Mouse (Mus musculus): ENCODE results near the gene Cyfip1. TPM values are rescaled to one million over a fixed set of nuclear protein-coding genes. Genes with fewer than 3 reads are reported as not detected.

The Cyfip1 gene
- polyA plus RNA-seq, 1 experiment from 2014 or later = 87.9 TPM

DNA sequence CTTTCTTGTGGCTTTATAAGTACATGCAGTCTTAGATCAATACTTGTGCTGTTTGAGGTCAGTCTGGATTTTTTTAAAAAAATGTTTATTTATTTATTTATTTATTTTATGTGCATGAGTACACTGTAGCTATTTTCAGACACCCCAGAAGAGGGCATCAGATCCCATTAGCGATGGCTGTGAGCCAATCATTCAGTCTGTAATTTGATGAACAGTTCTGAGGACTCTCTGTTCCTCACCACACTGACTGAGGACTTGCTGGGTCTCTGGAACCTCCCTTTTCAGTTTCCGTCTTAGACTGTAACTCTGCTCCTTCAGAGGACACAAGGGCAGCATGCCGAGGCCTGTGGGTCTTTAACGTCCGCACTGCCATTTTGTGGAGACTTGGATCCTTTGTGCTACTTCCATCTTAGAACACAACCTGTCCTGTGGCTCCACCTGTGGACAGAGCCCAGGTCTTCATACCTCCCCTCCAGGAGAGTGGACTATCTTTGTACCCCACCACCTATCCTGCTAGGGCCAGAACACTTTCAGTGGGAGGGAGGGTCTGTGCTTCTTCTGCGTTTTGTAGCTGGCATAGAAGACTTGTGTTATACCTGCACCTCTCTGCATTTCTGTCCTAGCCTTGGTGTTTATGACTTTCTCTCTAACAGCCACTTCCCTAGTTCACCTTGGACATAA, 28.9 kb downstream of the Cyfip1 start:
- H3K36me3 ChIP-seq (ENCODE audit: control insufficient read depth, insufficient read depth, low read length) = 0 out of 2 replicates have a peak, but pooled peaks cover 2% of the 10 kb centered on the region
- no peaks in the 10 kb centered on the region for H3K9me3 ChIP-seq (ENCODE audit: control insufficient read depth, low read length)
- DNase-seq (ENCODE audit: low spot score) (no peak), ATAC-seq (ENCODE audit: insufficient read depth, low FRiP score, low TSS enrichment) (no peak)
- no peak overlapping the region for H3K9ac ChIP-seq (ENCODE audit: low read length)
- no peaks in the 10 kb centered on the region for H3K4me1 ChIP-seq (ENCODE audit: control insufficient read depth, insufficient read depth, low read length)
- no peaks in the 10 kb centered on the region for H3K27me3 ChIP-seq (ENCODE audit: control insufficient read depth, insufficient read depth, low read length)
- H3K4me3 ChIP-seq (ENCODE audit: low read depth, low read length) = no peak overlapping the region
- WGBS = 87% methylated on average over 6 of the region's 6 CpGs
- no peak overlapping the region for H3K4me2 ChIP-seq (ENCODE audit: low read depth)
- H3K27ac ChIP-seq (ENCODE audit: low read depth, low read length) = no peak overlapping the region

GRCm38 (mm10) chr7:55871476-55871875, 29.9 kb downstream of the Cyfip1 start:
- Histone ChIP-seq H3K27me3 (ENCODE audit: control insufficient read depth, insufficient read depth, low read length) (no peaks in the 10 kb centered on the region), H3K9ac (ENCODE audit: low read length) (no peak overlapping the region), H3K4me2 (ENCODE audit: low read depth) (no peak overlapping the region), H3K4me1 (ENCODE audit: control insufficient read depth, insufficient read depth, low read length) (no peaks in the 10 kb centered on the region), H3K9me3 (ENCODE audit: control insufficient read depth, low read length) (no peaks in the 10 kb centered on the region), H3K27ac (ENCODE audit: low read depth, low read length) (no peak overlapping the region), H3K4me3 (ENCODE audit: low read depth, low read length) (no peak overlapping the region), H3K36me3 (ENCODE audit: control insufficient read depth, insufficient read depth, low read length) (0 out of 2 replicates have a peak, but pooled peaks cover 2% of the 10 kb centered on the region)
- DNase-seq (ENCODE audit: low spot score) (no peak), ATAC-seq (ENCODE audit: insufficient read depth, low FRiP score, low TSS enrichment) (no peak)
- WGBS = 76% methylated on average over 5 of the region's 5 CpGs

DNA sequence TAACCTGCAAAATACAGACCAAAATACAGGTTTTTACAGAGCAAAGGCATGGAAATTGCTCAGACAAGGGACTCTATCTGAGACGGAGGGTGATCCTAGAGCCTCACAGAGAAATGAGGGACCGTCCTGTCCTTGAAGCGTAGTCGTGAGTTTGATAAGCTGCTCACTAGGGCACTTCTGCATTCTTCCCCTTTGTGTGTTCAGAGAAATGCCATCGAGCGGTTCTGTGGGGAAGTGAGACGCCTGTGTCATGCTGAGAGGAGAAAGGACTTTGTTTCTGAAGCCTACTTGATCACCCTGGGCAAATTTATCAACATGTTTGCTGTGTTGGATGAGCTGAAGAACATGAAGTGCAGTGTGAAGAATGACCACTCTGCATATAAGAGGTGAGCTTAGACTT, 33.2 kb downstream of the Cyfip1 start:
- Histone ChIP-seq H3K9ac (ENCODE audit: low read length) (no peak overlapping the region), H3K4me3 (ENCODE audit: low read depth, low read length) (no peak overlapping the region), H3K27me3 (ENCODE audit: control insufficient read depth, insufficient read depth, low read length) (no peaks in the 10 kb centered on the region), H3K36me3 (ENCODE audit: control insufficient read depth, insufficient read depth, low read length) (peaks cover 5% of the 10 kb centered on the region), H3K27ac (ENCODE audit: low read depth, low read length) (no peak overlapping the region), H3K4me2 (ENCODE audit: low read depth) (no peak overlapping the region), H3K9me3 (ENCODE audit: control insufficient read depth, low read length) (no peaks in the 10 kb centered on the region), H3K4me1 (ENCODE audit: control insufficient read depth, insufficient read depth, low read length) (no peaks in the 10 kb centered on the region)
- DNase-seq (ENCODE audit: low spot score) (no peak), ATAC-seq (ENCODE audit: insufficient read depth, low FRiP score, low TSS enrichment) (no peak)
- 91% methylated on average over 7 of the region's 7 CpGs for WGBS

DNA sequence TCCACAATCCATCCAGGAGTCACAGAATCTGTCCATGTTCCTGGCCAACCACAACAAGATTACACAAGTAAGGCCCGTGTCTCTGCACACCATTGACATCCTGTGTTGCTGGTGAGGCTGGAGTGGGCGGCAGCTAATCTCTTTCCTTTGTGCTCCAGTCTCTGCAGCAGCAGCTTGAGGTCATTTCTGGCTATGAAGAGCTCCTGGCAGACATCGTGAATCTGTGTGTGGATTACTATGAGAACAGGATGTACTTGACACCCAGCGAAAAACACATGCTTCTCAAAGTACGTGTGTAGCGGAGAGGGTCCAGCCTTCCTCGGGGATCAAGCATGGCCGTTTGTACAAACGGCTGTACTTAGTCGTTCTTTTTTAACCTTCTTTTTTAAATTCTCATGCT, 36.2 kb downstream of the Cyfip1 start:
- DNase-seq (ENCODE audit: low spot score) = no peak
- ATAC-seq (ENCODE audit: insufficient read depth, low FRiP score, low TSS enrichment) = no peak
- peaks cover 12% of the 10 kb centered on the region for H3K36me3 ChIP-seq (ENCODE audit: control insufficient read depth, insufficient read depth, low read length)
- 94% methylated on average over 10 of the region's 10 CpGs for WGBS
- no peak overlapping the region for H3K4me3 ChIP-seq (ENCODE audit: low read depth, low read length)
- no peak overlapping the region for H3K4me2 ChIP-seq (ENCODE audit: low read depth)
- no peaks in the 10 kb centered on the region for H3K4me1 ChIP-seq (ENCODE audit: control insufficient read depth, insufficient read depth, low read length)
- no peaks in the 10 kb centered on the region for H3K9me3 ChIP-seq (ENCODE audit: control insufficient read depth, low read length)
- no peak overlapping the region for H3K9ac ChIP-seq (ENCODE audit: low read length)
- no peaks in the 10 kb centered on the region for H3K27me3 ChIP-seq (ENCODE audit: control insufficient read depth, insufficient read depth, low read length)
- no peak overlapping the region for H3K27ac ChIP-seq (ENCODE audit: low read depth, low read length)

GRCm38 (mm10) chr7:55880882-55881281, 39.3 kb downstream of the Cyfip1 start:
- ATAC-seq (ENCODE audit: insufficient read depth, low FRiP score, low TSS enrichment) = no peak
- 89% methylated on average over 9 of the region's 9 CpGs for WGBS
- Histone ChIP-seq H3K36me3 (ENCODE audit: control insufficient read depth, insufficient read depth, low read length) (peaks cover 9% of the 10 kb centered on the region), H3K4me2 (ENCODE audit: low read depth) (no peak overlapping the region), H3K4me1 (ENCODE audit: control insufficient read depth, insufficient read depth, low read length) (no peaks in the 10 kb centered on the region), H3K27ac (ENCODE audit: low read depth, low read length) (no peak overlapping the region), H3K4me3 (ENCODE audit: low read depth, low read length) (no peak overlapping the region), H3K9me3 (ENCODE audit: control insufficient read depth, low read length) (no peaks in the 10 kb centered on the region), H3K27me3 (ENCODE audit: control insufficient read depth, insufficient read depth, low read length) (no peaks in the 10 kb centered on the region), H3K9ac (ENCODE audit: low read length) (no peak overlapping the region)
- DNase-seq (ENCODE audit: low spot score) = no peak

GRCm38 (mm10) chr7:55888603-55889002, 47.1 kb downstream of the Cyfip1 start:
- WGBS = 82% methylated on average over 4 of the region's 4 CpGs
- Histone ChIP-seq H3K4me2 (ENCODE audit: low read depth) (no peak overlapping the region), H3K36me3 (ENCODE audit: control insufficient read depth, insufficient read depth, low read length) (no peaks in the 10 kb centered on the region), H3K9ac (ENCODE audit: low read length) (no peak overlapping the region), H3K27me3 (ENCODE audit: control insufficient read depth, insufficient read depth, low read length) (no peaks in the 10 kb centered on the region), H3K4me1 (ENCODE audit: control insufficient read depth, insufficient read depth, low read length) (no peaks in the 10 kb centered on the region), H3K4me3 (ENCODE audit: low read depth, low read length) (no peak overlapping the region), H3K27ac (ENCODE audit: low read depth, low read length) (no peak overlapping the region), H3K9me3 (ENCODE audit: control insufficient read depth, low read length) (no peaks in the 10 kb centered on the region)
- ATAC-seq (ENCODE audit: insufficient read depth, low FRiP score, low TSS enrichment) = no peak
- DNase-seq (ENCODE audit: low spot score) = no peak

- no peak overlapping the region for H3K4me2 ChIP-seq (ENCODE audit: low read depth)
- no peaks in the 10 kb centered on the region for H3K4me1 ChIP-seq (ENCODE audit: control insufficient read depth, insufficient read depth, low read length)
- H3K9ac ChIP-seq (ENCODE audit: low read length) = no peak overlapping the region
- H3K36me3 ChIP-seq (ENCODE audit: control insufficient read depth, insufficient read depth, low read length) = peaks cover 3% of the 10 kb centered on the region; the same call in 1 of the 2 replicates
- 93% methylated on average over 4 of the region's 4 CpGs for WGBS
- H3K27me3 ChIP-seq (ENCODE audit: control insufficient read depth, insufficient read depth, low read length) = no peaks in the 10 kb centered on the region
- DNase-seq (ENCODE audit: low spot score) (no peak), ATAC-seq (ENCODE audit: insufficient read depth, low FRiP score, low TSS enrichment) (no peak)
- H3K4me3 ChIP-seq (ENCODE audit: low read depth, low read length) = no peak overlapping the region
- no peak overlapping the region for H3K27ac ChIP-seq (ENCODE audit: low read depth, low read length)
- H3K9me3 ChIP-seq (ENCODE audit: control insufficient read depth, low read length) = no peaks in the 10 kb centered on the region
These were observed 48.5 kb downstream of the Cyfip1 start for GRCm38 (mm10) chr7:55889996-55890395.

DNA sequence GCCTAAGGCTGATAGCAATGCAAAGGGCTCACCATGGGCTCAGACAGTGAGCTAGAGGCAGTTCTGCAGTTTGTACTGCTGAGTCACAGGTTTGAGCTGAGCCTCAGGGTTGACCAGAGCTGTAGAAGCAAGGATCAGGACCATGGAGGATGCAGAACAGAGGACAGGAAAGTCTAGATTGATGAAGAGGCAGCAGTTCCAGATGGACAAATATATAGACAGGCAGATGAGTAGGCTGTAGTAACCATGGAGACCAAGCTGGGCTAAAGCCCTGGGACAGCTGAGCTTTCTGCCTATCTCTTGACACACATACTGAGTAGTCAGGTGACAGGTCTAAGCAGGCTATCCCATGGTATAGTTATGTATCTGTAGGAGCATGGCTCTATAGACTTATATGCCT, 49.2 kb downstream of the Cyfip1 start:
- Histone ChIP-seq H3K9me3 (ENCODE audit: control insufficient read depth, low read length) (no peaks in the 10 kb centered on the region), H3K27me3 (ENCODE audit: control insufficient read depth, insufficient read depth, low read length) (no peaks in the 10 kb centered on the region), H3K4me2 (ENCODE audit: low read depth) (no peak overlapping the region), H3K27ac (ENCODE audit: low read depth, low read length) (no peak overlapping the region), H3K4me3 (ENCODE audit: low read depth, low read length) (no peak overlapping the region), H3K4me1 (ENCODE audit: control insufficient read depth, insufficient read depth, low read length) (no peaks in the 10 kb centered on the region), H3K9ac (ENCODE audit: low read length) (no peak overlapping the region), H3K36me3 (ENCODE audit: control insufficient read depth, insufficient read depth, low read length) (peaks cover 4% of the 10 kb centered on the region; the same call in 1 of the 2 replicates)
- ATAC-seq (ENCODE audit: insufficient read depth, low FRiP score, low TSS enrichment) (no peak), DNase-seq (ENCODE audit: low spot score) (no peak)

GRCm38 (mm10) chr7:55891797-55892196, 50.3 kb downstream of the Cyfip1 start:
- no peak for DNase-seq (ENCODE audit: low spot score)
- Histone ChIP-seq H3K9ac (ENCODE audit: low read length) (no peak overlapping the region), H3K4me1 (ENCODE audit: control insufficient read depth, insufficient read depth, low read length) (no peaks in the 10 kb centered on the region), H3K4me2 (ENCODE audit: low read depth) (no peak overlapping the region), H3K4me3 (ENCODE audit: low read depth, low read length) (no peak overlapping the region), H3K36me3 (ENCODE audit: control insufficient read depth, insufficient read depth, low read length) (peaks cover 4% of the 10 kb centered on the region; the same call in 1 of the 2 replicates), H3K9me3 (ENCODE audit: control insufficient read depth, low read length) (no peaks in the 10 kb centered on the region), H3K27ac (ENCODE audit: low read depth, low read length) (no peak overlapping the region), H3K27me3 (ENCODE audit: control insufficient read depth, insufficient read depth, low read length) (no peaks in the 10 kb centered on the region)
- no peak for ATAC-seq (ENCODE audit: insufficient read depth, low FRiP score, low TSS enrichment)
- 91% methylated on average over 11 of the region's 11 CpGs for WGBS
